Mouse (Mus musculus): ENCODE data around the gene Enpp7. TPM values are rescaled to one million over a fixed set of nuclear protein-coding genes. Genes with fewer than 3 reads are reported as not detected.

Enpp7 gene
- polyA plus RNA-seq, 1 experiment: not detected

- Histone ChIP-seq H3K27me3 (ENCODE audit: control insufficient read depth) (no peaks in the 10 kb centered on the region), H3K9me3 (ENCODE audit: control insufficient read depth, low read length) (no peaks in the 10 kb centered on the region), H3K4me3 (replicated peaks) (no peak overlapping the region), H3K4me1 (ENCODE audit: control insufficient read depth) (no peaks in the 10 kb centered on the region; the same call in 1 of the 2 replicates), H3K36me3 (ENCODE audit: control insufficient read depth) (no peaks in the 10 kb centered on the region)
- TF ChIP-seq TAL1 (IDR thresholded peaks at IDR 0.05; ENCODE audit: low read length): no peak
- TF ChIP-seq GATA1 (IDR thresholded peaks at IDR 0.05; ENCODE audit: low read length): no peak
Measured at GRCm38 (mm10) chr11:118965078-118965477, 22.9 kb upstream of the Enpp7 start.

GRCm38 (mm10) chr11:118971470-118972034 is 16.4 kb upstream of the Enpp7 start:
- H3K36me3 ChIP-seq (ENCODE audit: control insufficient read depth): no peaks in the 10 kb centered on the region
- H3K4me1 ChIP-seq (ENCODE audit: control insufficient read depth): peaks cover 4% of the 10 kb centered on the region; the same call in 1 of the 2 replicates
- TF ChIP-seq GATA1 (IDR thresholded peaks at IDR 0.05; ENCODE audit: low read length) (no peak), TAL1 (IDR thresholded peaks at IDR 0.05; ENCODE audit: low read length) (no peak)
- H3K27me3 ChIP-seq (ENCODE audit: control insufficient read depth): 0 out of 2 replicates have a peak, but pooled peaks cover 2% of the 10 kb centered on the region
- H3K4me3 ChIP-seq (replicated peaks): no peak overlapping the region
- no peaks in the 10 kb centered on the region for H3K9me3 ChIP-seq (ENCODE audit: control insufficient read depth, low read length)

- peaks cover 4% of the 10 kb centered on the region; the same call in 1 of the 2 replicates for H3K4me1 ChIP-seq (ENCODE audit: control insufficient read depth)
- H3K4me3 ChIP-seq (replicated peaks): no peak overlapping the region
- no peaks in the 10 kb centered on the region for H3K9me3 ChIP-seq (ENCODE audit: control insufficient read depth, low read length)
- H3K27me3 ChIP-seq (ENCODE audit: control insufficient read depth): peaks cover 2% of the 10 kb centered on the region; the same call in 1 of the 2 replicates
- TF ChIP-seq TAL1 (IDR thresholded peaks at IDR 0.05; ENCODE audit: low read length): no peak
- TF ChIP-seq GATA1 (IDR thresholded peaks at IDR 0.05; ENCODE audit: low read length): no peak
- H3K36me3 ChIP-seq (ENCODE audit: control insufficient read depth): no peaks in the 10 kb centered on the region
Measured at GRCm38 (mm10) chr11:118972431-118973377, 15.3 kb upstream of the Enpp7 start.

GRCm38 (mm10) chr11:118974340-118974739 is 13.6 kb upstream of the Enpp7 start:
- H3K27me3 ChIP-seq (ENCODE audit: control insufficient read depth): peaks cover 6% of the 10 kb centered on the region; the same call in 1 of the 2 replicates
- peaks cover 4% of the 10 kb centered on the region; the same call in 1 of the 2 replicates for H3K4me1 ChIP-seq (ENCODE audit: control insufficient read depth)
- no peaks in the 10 kb centered on the region for H3K36me3 ChIP-seq (ENCODE audit: control insufficient read depth)
- no peaks in the 10 kb centered on the region for H3K9me3 ChIP-seq (ENCODE audit: control insufficient read depth, low read length)
- TF ChIP-seq GATA1 (IDR thresholded peaks at IDR 0.05; ENCODE audit: low read length) (no peak), TAL1 (IDR thresholded peaks at IDR 0.05; ENCODE audit: low read length) (no peak)
- H3K4me3 ChIP-seq (replicated peaks): no peak overlapping the region

- Histone ChIP-seq H3K27me3 (ENCODE audit: control insufficient read depth) (peaks cover 6% of the 10 kb centered on the region; the same call in 1 of the 2 replicates), H3K4me3 (replicated peaks) (no peak overlapping the region), H3K36me3 (ENCODE audit: control insufficient read depth) (no peaks in the 10 kb centered on the region), H3K9me3 (ENCODE audit: control insufficient read depth, low read length) (no peaks in the 10 kb centered on the region), H3K4me1 (ENCODE audit: control insufficient read depth) (peaks cover 4% of the 10 kb centered on the region; the same call in 1 of the 2 replicates)
- TF ChIP-seq GATA1 (IDR thresholded peaks at IDR 0.05; ENCODE audit: low read length): no peak
- TF ChIP-seq TAL1 (IDR thresholded peaks at IDR 0.05; ENCODE audit: low read length): no peak
Measured at GRCm38 (mm10) chr11:118975427-118975826, 12.6 kb upstream of the Enpp7 start.

- peaks cover 6% of the 10 kb centered on the region; the same call in 1 of the 2 replicates for H3K27me3 ChIP-seq (ENCODE audit: control insufficient read depth)
- no peak overlapping the region for H3K4me3 ChIP-seq (replicated peaks)
- no peak for TF ChIP-seq GATA1 (IDR thresholded peaks at IDR 0.05; ENCODE audit: low read length)
- no peak for TF ChIP-seq TAL1 (IDR thresholded peaks at IDR 0.05; ENCODE audit: low read length)
Measured at GRCm38 (mm10) chr11:118975917-118976316, 12.1 kb upstream of the Enpp7 start.

GRCm38 (mm10) chr11:118980388-118980787 is 7.6 kb upstream of the Enpp7 start:
- H3K4me1 ChIP-seq (ENCODE audit: control insufficient read depth): peaks cover 4% of the 10 kb centered on the region; the same call in 1 of the 2 replicates
- H3K4me3 ChIP-seq (replicated peaks): no peak overlapping the region
- no peaks in the 10 kb centered on the region for H3K9me3 ChIP-seq (ENCODE audit: control insufficient read depth, low read length)
- peaks cover 4% of the 10 kb centered on the region; the same call in 1 of the 2 replicates for H3K27me3 ChIP-seq (ENCODE audit: control insufficient read depth)
- TF ChIP-seq GATA1 (IDR thresholded peaks at IDR 0.05; ENCODE audit: low read length) (no peak), TAL1 (IDR thresholded peaks at IDR 0.05; ENCODE audit: low read length) (no peak)
- H3K36me3 ChIP-seq (ENCODE audit: control insufficient read depth): no peaks in the 10 kb centered on the region

More at GRCm38 (mm10) chr11:118975917-118976316, 12.1 kb upstream of the Enpp7 start:
- Histone ChIP-seq H3K4me1 (ENCODE audit: control insufficient read depth) (peaks cover 4% of the 10 kb centered on the region; the same call in 1 of the 2 replicates), H3K9me3 (ENCODE audit: control insufficient read depth, low read length) (no peaks in the 10 kb centered on the region), H3K36me3 (ENCODE audit: control insufficient read depth) (no peaks in the 10 kb centered on the region)

- Histone ChIP-seq H3K4me1 (ENCODE audit: control insufficient read depth) (no peaks in the 10 kb centered on the region), H3K36me3 (ENCODE audit: control insufficient read depth) (no peaks in the 10 kb centered on the region), H3K27me3 (ENCODE audit: control insufficient read depth) (peaks cover 4% of the 10 kb centered on the region; the same call in 1 of the 2 replicates), H3K9me3 (ENCODE audit: control insufficient read depth, low read length) (no peaks in the 10 kb centered on the region), H3K4me3 (replicated peaks) (no peak overlapping the region)
- TF ChIP-seq GATA1 (IDR thresholded peaks at IDR 0.05; ENCODE audit: low read length) (no peak), TAL1 (IDR thresholded peaks at IDR 0.05; ENCODE audit: low read length) (no peak)
Measured at GRCm38 (mm10) chr11:118981012-118981776, 6.8 kb upstream of the Enpp7 start.
